ENCODE assay signal across 8 mouse cellular contexts in genomic region chr4:155830596-155830995, GRCm38 (mm10). TPM values are rescaled to one million over a fixed set of nuclear protein-coding genes. Genes with fewer than 3 reads are reported as not detected.
DNase-seq lines count a peak whose midpoint lies in the region; ATAC-seq lines count a peak whose summit lies in the region.

No protein-coding gene starts in this region.

- no peak overlapping the region for H3K27ac ChIP-seq in limb, embryonic 10.5 days
- peak overlapping the region; percentile 90 for H3K27ac ChIP-seq in neural tube, embryonic 15.5 days (replicated peaks)

- no peaks in the 10 kb centered on the region for H3K9me3 ChIP-seq in megakaryocyte, embryonic 14.5 days
- no peaks in the 10 kb centered on the region for H3K9me3 ChIP-seq in limb, embryonic 10.5 days (replicated peaks)
- no peaks in the 10 kb centered on the region for H3K9me3 ChIP-seq in neural tube, embryonic 15.5 days (replicated peaks)

- peak overlapping the region; percentile 88 for H3K4me3 ChIP-seq in megakaryocyte, embryonic 14.5 days (replicated peaks)
- peak overlapping the region; percentile 81 for H3K4me3 ChIP-seq in limb, embryonic 10.5 days
- H3K4me3 ChIP-seq in neural tube, embryonic 15.5 days (replicated peaks) = peak overlapping the region; percentile 85

- H3K27me3 ChIP-seq in megakaryocyte, embryonic 14.5 days (replicated peaks) = no peaks in the 10 kb centered on the region
- no peaks in the 10 kb centered on the region for H3K27me3 ChIP-seq in limb, embryonic 10.5 days (ENCODE audit: low read depth, poor library complexity, severe bottlenecking)
- H3K27me3 ChIP-seq in neural tube, embryonic 15.5 days (replicated peaks) = no peaks in the 10 kb centered on the region

- peak; percentile 23 for DNase-seq in cerebellum, adult 11-12 months
- DNase-seq in cerebellum, postnatal 10 days = no peak
- no peak for DNase-seq in limb, embryonic 10.5 days (ENCODE audit: low spot score)
- no peak for DNase-seq in spleen, postnatal 10 days (ENCODE audit: low spot score in 2 of 2)
- no peak for DNase-seq in ovary, postnatal 36 days (ENCODE audit: low spot score)

- peak overlapping the region; percentile 96 for H3K4me2 ChIP-seq in neural tube, embryonic 15.5 days

- H3K4me1 ChIP-seq in megakaryocyte, embryonic 14.5 days = peaks cover 38% of the 10 kb centered on the region
- peaks cover 28% of the 10 kb centered on the region for H3K4me1 ChIP-seq in limb, embryonic 10.5 days
- peaks cover 30% of the 10 kb centered on the region for H3K4me1 ChIP-seq in neural tube, embryonic 15.5 days

- H3K36me3 ChIP-seq in megakaryocyte, embryonic 14.5 days (replicated peaks; ENCODE audit: low read length) = peaks cover 42% of the 10 kb centered on the region
- H3K36me3 ChIP-seq in limb, embryonic 10.5 days = peaks cover 53% of the 10 kb centered on the region
- peaks cover 21% of the 10 kb centered on the region for H3K36me3 ChIP-seq in neural tube, embryonic 15.5 days

- ATAC-seq in megakaryocyte, adult 5-6 weeks (ENCODE audit: poor library complexity, severe bottlenecking) = no peak
- no peak for ATAC-seq in neural tube, embryonic 15.5 days (ENCODE audit: low FRiP score)

- no peak overlapping the region for H3K9ac ChIP-seq in neural tube, embryonic 15.5 days (replicated peaks)

- WGBS in limb, embryonic 10.5 days = 57% methylated on average over 8 of the region's 8 CpGs
- WGBS in neural tube, embryonic 15.5 days = 59% methylated on average over 8 of the region's 8 CpGs

RNA-seq across cellular contexts. Expression of gene Aurkaip1, which starts 0.5 kb away (rescaled TPM):
- 60.6 and 341 TPM in 2 replicates for polyA plus RNA-seq in megakaryocyte, embryonic 14.5 days (2012; ENCODE audit: insufficient read depth, low replicate concordance)
- 99.7 and 101 TPM in 2 replicates for total RNA-seq in megakaryocyte, adult 5-6 weeks (2015)
- 131 and 143 TPM in 2 replicates for total RNA-seq in megakaryocyte, adult 5-6 weeks (2017)
- polyA plus RNA-seq in limb, embryonic 10.5 days (2016; fragmentation: Nextera tagmentation; extraction: Ambion mirVana) = 186 and 204 TPM in 2 replicates
- 147 and 152 TPM in 2 replicates for polyA plus RNA-seq in neural tube, embryonic 15.5 days (2015; fragmentation: Nextera tagmentation; extraction: Ambion mirVana)

RNA-seq across cellular contexts. Expression of gene Mxra8, which starts 8.9 kb away (rescaled TPM):
- 0.13 TPM in 1 of 2 replicates, not detected in the other for polyA plus RNA-seq in megakaryocyte, embryonic 14.5 days (2012; ENCODE audit: insufficient read depth, low replicate concordance)
- total RNA-seq in megakaryocyte, adult 5-6 weeks (2015) = not detected in 2 replicates
- 1.2 TPM in 2 replicates for total RNA-seq in megakaryocyte, adult 5-6 weeks (2017)
- 39.2 and 48.9 TPM in 2 replicates for polyA plus RNA-seq in limb, embryonic 10.5 days (2016; fragmentation: Nextera tagmentation; extraction: Ambion mirVana)
- 28.3 and 35.4 TPM in 2 replicates for polyA plus RNA-seq in neural tube, embryonic 15.5 days (2015; fragmentation: Nextera tagmentation; extraction: Ambion mirVana)

RNA-seq across cellular contexts. Expression of gene Dvl1, which starts 16.6 kb away (rescaled TPM):
- 29.5 and 68.0 TPM in 2 replicates for polyA plus RNA-seq in megakaryocyte, embryonic 14.5 days (2012; ENCODE audit: insufficient read depth, low replicate concordance)
- total RNA-seq in megakaryocyte, adult 5-6 weeks (2015) = 9.8 and 10.8 TPM in 2 replicates
- 10.5 and 11.3 TPM in 2 replicates for total RNA-seq in megakaryocyte, adult 5-6 weeks (2017)
- 3.8 and 4.7 TPM in 2 replicates for polyA plus RNA-seq in limb, embryonic 10.5 days (2016; fragmentation: Nextera tagmentation; extraction: Ambion mirVana)
- polyA plus RNA-seq in neural tube, embryonic 15.5 days (2015; fragmentation: Nextera tagmentation; extraction: Ambion mirVana) = 11.5 and 28.6 TPM in 2 replicates

RNA-seq across cellular contexts. Expression of gene Ccnl2, which starts 18.3 kb away (rescaled TPM):
- 8.4 and 15.4 TPM in 2 replicates for polyA plus RNA-seq in megakaryocyte, embryonic 14.5 days (2012; ENCODE audit: insufficient read depth, low replicate concordance)
- 65.8 and 69.8 TPM in 2 replicates for total RNA-seq in megakaryocyte, adult 5-6 weeks (2015)
- 93.7 and 95.6 TPM in 2 replicates for total RNA-seq in megakaryocyte, adult 5-6 weeks (2017)
- polyA plus RNA-seq in limb, embryonic 10.5 days (2016; fragmentation: Nextera tagmentation; extraction: Ambion mirVana) = 174 and 196 TPM in 2 replicates
- 137 and 139 TPM in 2 replicates for polyA plus RNA-seq in neural tube, embryonic 15.5 days (2015; fragmentation: Nextera tagmentation; extraction: Ambion mirVana)

RNA-seq across cellular contexts. Expression of gene Mrpl20, which starts 27.9 kb away (rescaled TPM):
- 10.2 and 29.9 TPM in 2 replicates for polyA plus RNA-seq in megakaryocyte, embryonic 14.5 days (2012; ENCODE audit: insufficient read depth, low replicate concordance)
- total RNA-seq in megakaryocyte, adult 5-6 weeks (2015) = 131 and 139 TPM in 2 replicates
- 49.5 and 50.2 TPM in 2 replicates for total RNA-seq in megakaryocyte, adult 5-6 weeks (2017)
- polyA plus RNA-seq in limb, embryonic 10.5 days (2016; fragmentation: Nextera tagmentation; extraction: Ambion mirVana) = 246 and 297 TPM in 2 replicates
- 259 and 285 TPM in 2 replicates for polyA plus RNA-seq in neural tube, embryonic 15.5 days (2015; fragmentation: Nextera tagmentation; extraction: Ambion mirVana)

Comparison
In these comparisons a context has a peak if more than half of its experiments do, and no peak if none do; other contexts are left out.
1. RNA of gene Mxra8, which starts 8.9 kb away (polyA plus RNA-seq): 39.2 to 48.9 TPM in limb, embryonic 10.5 days and 28.3 to 35.4 TPM in neural tube, embryonic 15.5 days; 0.13 TPM in megakaryocyte, embryonic 14.5 days; every median in the first group is over 10 times any median in the second.
2. Peak in every context shown above with its lines, with median percentiles within 50 percentile points of each other: H3K4me3 ChIP-seq.